Mouse (Mus musculus) hindbrain, embryonic 13.5 days (tissue): ENCODE results near the gene Keap1. TPM values are rescaled to one million over a fixed set of nuclear protein-coding genes. Genes with fewer than 3 reads are reported as not detected.
A peak's percentile ranks its signal among the peaks of the same experiment; 100 is the strongest.

Experiments
- ATAC-seq: fragments of 200-750 bp; cut with Nextera tagmentation; 2 replicates; pipeline ENCODE4 v1.8.0; 2017; ENCODE audit warnings: moderate TSS enrichment; ENCODE audit not compliant: low FRiP score
- H3K27ac ChIP-seq: fragments of 300-500 bp; sonication (generic); 2 replicates; pipeline ENCODE4 v1.5.1; 2015; ENCODE audit warnings: inconsistent platforms, mild to moderate bottlenecking, moderate library complexity
- H3K27me3 ChIP-seq: fragments of 300-500 bp; sonication (generic); 2 replicates; pipeline ENCODE4 v1.6.1; 2015; ENCODE audit warnings: mild to moderate bottlenecking, inconsistent platforms
- H3K36me3 ChIP-seq: fragments of 300-500 bp; sonication (generic); 2 replicates; pipeline ENCODE4 v1.6.1; 2015; ENCODE audit warnings: mild to moderate bottlenecking, inconsistent platforms
- H3K4me1 ChIP-seq: fragments of 300-500 bp; sonication (generic); replicated peaks from 2 replicates; pipeline ENCODE4 v1.6.1; 2015; ENCODE audit warnings: inconsistent platforms
- H3K4me2 ChIP-seq: fragments of 300-500 bp; sonication (generic); 2 replicates; pipeline ENCODE4 v1.6.1; 2015; ENCODE audit warnings: inconsistent platforms, mild to moderate bottlenecking, moderate library complexity
- H3K4me3 ChIP-seq: fragments of 300-500 bp; sonication (generic); 2 replicates; pipeline ENCODE4 v1.5.1; 2015; ENCODE audit warnings: mild to moderate bottlenecking, inconsistent platforms
- H3K9ac ChIP-seq: fragments of 300-500 bp; sonication (generic); 2 replicates; pipeline ENCODE4 v1.6.1; 2015; ENCODE audit warnings: mild to moderate bottlenecking, inconsistent platforms
- H3K9me3 ChIP-seq: fragments of 300-500 bp; sonication (generic); 2 replicates; pipeline ENCODE4 v1.6.1; 2016; ENCODE audit warnings: inconsistent platforms
- WGBS: fragments of 180-500 bp; shearing (Covaris S2); methylation state at CpG from one replicate; pipeline ENCODE4 v1.1.7; 2015; 5-methylcytosine and 5-hydroxymethylcytosine counted together
- polyA plus RNA-seq: library from polyadenylated mRNA; unstranded; fragments of >200 nt; fragmentation: Nextera tagmentation; extraction: Ambion mirVana; gene quantifications from 2 replicates; pipeline ENCODE4 v1.2.1, GENCODE M21; 2015

The Keap1 gene
- polyA plus RNA-seq, 1 experiment from 2014 or later, result 61.8 TPM

DNA sequence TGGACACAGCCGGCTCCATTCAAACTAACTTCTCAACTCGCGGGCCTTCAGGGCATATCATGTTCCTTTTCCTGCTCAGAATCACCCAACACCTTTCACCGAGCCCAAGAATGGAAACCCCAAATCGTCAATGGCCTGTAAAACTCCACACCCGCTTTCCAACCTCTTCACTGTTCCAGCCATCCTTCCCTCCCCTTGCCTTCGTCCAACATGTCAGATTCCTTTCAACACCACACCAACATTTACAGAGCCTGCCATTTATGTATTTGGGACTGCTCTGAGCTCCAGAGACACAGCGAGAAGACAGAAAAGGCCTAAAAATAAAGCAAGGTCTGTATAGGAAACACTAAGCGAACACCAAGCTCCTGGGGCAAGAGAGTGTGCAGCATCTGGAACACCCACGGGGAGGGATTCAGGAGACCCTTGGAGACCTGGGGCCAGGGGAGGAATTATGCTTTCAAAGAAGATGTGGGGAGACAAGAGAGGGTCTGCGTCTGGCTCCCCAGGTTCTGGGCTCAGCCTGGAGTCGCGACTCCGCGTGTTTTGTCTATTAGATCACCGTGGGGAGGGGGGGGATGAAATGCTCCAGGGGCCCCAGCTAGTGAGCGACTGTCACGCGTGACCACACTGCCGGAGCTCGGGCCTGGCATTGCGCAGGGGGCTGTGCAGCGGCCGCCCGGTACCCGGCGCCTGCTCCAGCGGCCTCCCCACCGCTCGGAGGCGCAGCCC is 993 bp downstream of the Keap1 start:
- H3K4me3 ChIP-seq, result peak overlapping the region; percentile 77
- H3K27ac ChIP-seq, result peak overlapping the region; percentile 95
- peak overlapping the region; percentile 98 for H3K9ac ChIP-seq
- H3K4me2 ChIP-seq, result peak overlapping the region; percentile 65
- 2% methylated on average over 31 of the region's 31 CpGs for WGBS
- no peaks in the 10 kb centered on the region for H3K9me3 ChIP-seq
- peaks cover 38% of the 10 kb centered on the region for H3K4me1 ChIP-seq
- no peak for ATAC-seq
- H3K36me3 ChIP-seq, result peaks cover 20% of the 10 kb centered on the region
- peaks cover 16% of the 10 kb centered on the region for H3K27me3 ChIP-seq

- WGBS, result 19% methylated on average over 19 of the region's 19 CpGs
- H3K27me3 ChIP-seq, result peaks cover 9% of the 10 kb centered on the region
- ATAC-seq, result peak; percentile 44
- H3K9ac ChIP-seq, result peak overlapping the region; percentile 98
- H3K4me3 ChIP-seq, result peak overlapping the region; percentile 77
- H3K27ac ChIP-seq, result peak overlapping the region; percentile 95
- peak overlapping the region; percentile 65 for H3K4me2 ChIP-seq
- H3K36me3 ChIP-seq, result peaks cover 26% of the 10 kb centered on the region
- H3K4me1 ChIP-seq, result peaks cover 38% of the 10 kb centered on the region
- no peaks in the 10 kb centered on the region for H3K9me3 ChIP-seq
These were observed 1.7 kb downstream of the Keap1 start for GRCm38 (mm10) chr9:21237368-21238003.

- H3K4me2 ChIP-seq, result peak overlapping the region; percentile 65
- H3K9ac ChIP-seq, result peak overlapping the region; percentile 98
- peaks cover 30% of the 10 kb centered on the region for H3K36me3 ChIP-seq
- H3K4me3 ChIP-seq, result peak overlapping the region; percentile 77
- H3K9me3 ChIP-seq, result no peaks in the 10 kb centered on the region
- peaks cover 38% of the 10 kb centered on the region for H3K4me1 ChIP-seq
- H3K27ac ChIP-seq, result peak overlapping the region; percentile 95
- H3K27me3 ChIP-seq, result peaks cover 4% of the 10 kb centered on the region
- 0 out of 2 replicates have a peak, but pooled peaks have one; percentile 0 for ATAC-seq
- 80% methylated on average over 25 of the region's 25 CpGs for WGBS
These were observed 2.2 kb downstream of the Keap1 start for GRCm38 (mm10) chr9:21236991-21237367.

GRCm38 (mm10) chr9:21235341-21235740 is 3.8 kb downstream of the Keap1 start:
- 83% methylated on average over 4 of the region's 4 CpGs for WGBS
- Histone ChIP-seq H3K9me3 (no peaks in the 10 kb centered on the region), H3K27me3 (no peaks in the 10 kb centered on the region), H3K4me2 (no peak overlapping the region), H3K36me3 (peaks cover 45% of the 10 kb centered on the region), H3K27ac (no peak overlapping the region), H3K4me3 (no peak overlapping the region), H3K4me1 (peaks cover 38% of the 10 kb centered on the region), H3K9ac (0 out of 2 replicates have a peak overlapping the region, but pooled peaks have one; percentile 19)
- no peak for ATAC-seq

- Histone ChIP-seq H3K4me1 (peaks cover 31% of the 10 kb centered on the region), H3K4me2 (no peak overlapping the region), H3K9me3 (no peaks in the 10 kb centered on the region), H3K27ac (no peak overlapping the region), H3K27me3 (no peaks in the 10 kb centered on the region), H3K4me3 (no peak overlapping the region), H3K36me3 (peaks cover 59% of the 10 kb centered on the region), H3K9ac (no peak overlapping the region)
- 82% methylated on average over 28 of the region's 28 CpGs for WGBS
- no peak for ATAC-seq
These were observed 5.4 kb downstream of the Keap1 start for GRCm38 (mm10) chr9:21233805-21234204.

DNA sequence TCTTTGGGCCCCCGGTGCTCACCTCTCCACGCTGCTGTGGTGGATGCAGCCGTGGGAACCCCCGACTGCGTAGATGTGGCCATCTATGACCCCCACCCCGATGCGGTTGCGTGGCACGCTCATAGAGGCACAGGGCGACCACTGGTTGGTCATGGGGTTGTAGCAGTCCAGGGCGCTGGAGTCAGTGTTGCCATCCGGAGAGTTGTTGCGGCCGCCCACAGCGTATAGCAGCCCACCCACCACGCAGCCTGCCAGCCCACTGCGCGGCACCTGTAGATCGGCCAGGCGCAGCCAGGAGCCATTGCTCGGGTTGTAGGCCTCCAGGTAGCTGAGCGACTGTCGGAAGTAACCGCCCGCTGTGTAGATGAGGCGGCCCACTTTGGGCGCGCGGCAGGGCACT is 5.8 kb downstream of the Keap1 start:
- no peak for ATAC-seq
- Histone ChIP-seq H3K9me3 (no peaks in the 10 kb centered on the region), H3K36me3 (peaks cover 59% of the 10 kb centered on the region), H3K4me1 (peaks cover 31% of the 10 kb centered on the region), H3K9ac (no peak overlapping the region), H3K4me3 (no peak overlapping the region), H3K4me2 (no peak overlapping the region), H3K27me3 (no peaks in the 10 kb centered on the region), H3K27ac (no peak overlapping the region)
- WGBS, result 85% methylated on average over 29 of the region's 29 CpGs

DNA sequence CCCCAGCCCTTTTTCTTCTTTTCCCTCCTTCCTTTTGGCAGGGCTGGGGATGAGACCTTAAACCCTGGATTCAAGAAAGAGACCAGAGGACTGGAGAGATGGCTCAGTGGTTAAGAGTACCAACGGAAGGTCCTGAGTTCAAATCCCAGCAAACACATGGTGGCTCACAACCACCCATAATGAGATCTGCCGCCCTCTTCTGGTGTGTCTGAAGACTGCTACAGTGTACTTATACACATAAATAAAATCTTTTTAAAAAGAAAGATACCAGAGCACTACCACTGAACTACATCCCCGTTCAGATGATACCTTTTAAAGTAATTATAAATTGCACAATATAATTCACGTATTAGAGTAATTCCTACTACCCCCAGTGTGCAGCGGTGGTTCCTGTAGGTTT is 6.3 kb downstream of the Keap1 start:
- Histone ChIP-seq H3K4me1 (peaks cover 29% of the 10 kb centered on the region), H3K27me3 (no peaks in the 10 kb centered on the region), H3K27ac (no peak overlapping the region), H3K4me3 (no peak overlapping the region), H3K9me3 (no peaks in the 10 kb centered on the region), H3K9ac (no peak overlapping the region), H3K36me3 (peaks cover 59% of the 10 kb centered on the region), H3K4me2 (no peak overlapping the region)
- 93% methylated on average over 5 of the region's 5 CpGs for WGBS
- no peak for ATAC-seq

DNA sequence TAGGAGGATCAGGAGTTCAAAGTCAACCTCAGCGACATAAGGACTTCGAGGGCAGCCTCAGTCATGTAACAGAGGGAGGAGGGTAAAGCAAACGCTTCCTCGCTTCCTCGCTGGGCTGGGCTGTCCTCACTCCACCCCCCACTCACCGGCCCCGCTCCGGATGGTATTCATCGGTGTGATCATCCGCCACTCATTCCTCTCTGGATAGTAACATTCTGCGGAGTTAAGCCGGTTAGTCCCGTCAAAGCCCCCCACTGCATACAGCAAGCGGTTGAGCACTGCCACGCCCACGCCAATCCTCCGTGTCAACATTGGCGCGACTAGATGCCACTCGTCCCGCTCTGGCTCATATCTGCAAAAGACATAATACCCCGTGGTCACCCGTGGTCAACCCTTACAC is 7.6 kb downstream of the Keap1 start:
- H3K27me3 ChIP-seq, result 0 out of 2 replicates have a peak, but pooled peaks cover 2% of the 10 kb centered on the region
- no peak overlapping the region for H3K27ac ChIP-seq
- H3K4me2 ChIP-seq, result no peak overlapping the region
- 58% methylated on average over 23 of the region's 23 CpGs for WGBS
- ATAC-seq, result no peak
- H3K4me3 ChIP-seq, result no peak overlapping the region
- H3K9ac ChIP-seq, result no peak overlapping the region
- H3K36me3 ChIP-seq, result peaks cover 59% of the 10 kb centered on the region
- peaks cover 24% of the 10 kb centered on the region for H3K4me1 ChIP-seq
- H3K9me3 ChIP-seq, result no peaks in the 10 kb centered on the region

DNA sequence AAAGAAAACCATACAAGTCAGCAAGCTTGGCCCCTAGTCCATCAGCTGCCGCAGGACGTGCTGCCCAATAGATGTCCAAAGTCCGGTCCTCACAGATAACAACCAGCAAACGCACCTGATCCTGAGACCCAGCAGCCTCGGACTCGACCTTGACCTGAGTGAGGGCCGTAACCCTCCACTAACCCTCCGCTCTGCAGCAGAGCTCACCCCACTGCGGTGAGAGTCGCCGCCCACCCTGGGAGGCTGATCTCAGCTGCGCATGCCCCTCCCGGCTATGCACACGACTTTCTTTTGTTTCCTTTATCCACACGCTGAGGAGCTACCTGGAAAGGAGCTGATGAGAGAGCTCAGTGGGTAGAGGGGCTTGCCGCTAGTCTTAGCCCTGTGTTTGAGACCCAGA is 11.8 kb downstream of the Keap1 start:
- Histone ChIP-seq H3K36me3 (peaks cover 32% of the 10 kb centered on the region), H3K9ac (peak overlapping the region; percentile 58), H3K9me3 (no peaks in the 10 kb centered on the region; the same call in 1 of the 2 replicates), H3K27me3 (0 out of 2 replicates have a peak, but pooled peaks cover 11% of the 10 kb centered on the region), H3K4me1 (peaks cover 18% of the 10 kb centered on the region), H3K4me3 (peak overlapping the region; percentile 20), H3K4me2 (peak overlapping the region; percentile 48), H3K27ac (no peak overlapping the region; the same call in 1 of the 2 replicates)
- peak; percentile 40; the same call in 1 of the 2 replicates for ATAC-seq
- 16% methylated on average over 16 of the region's 16 CpGs for WGBS

GRCm38 (mm10) chr9:21225415-21225758 is 13.8 kb downstream of the Keap1 start:
- no peak for ATAC-seq
- no peaks in the 10 kb centered on the region; the same call in 1 of the 2 replicates for H3K9me3 ChIP-seq

DNA sequence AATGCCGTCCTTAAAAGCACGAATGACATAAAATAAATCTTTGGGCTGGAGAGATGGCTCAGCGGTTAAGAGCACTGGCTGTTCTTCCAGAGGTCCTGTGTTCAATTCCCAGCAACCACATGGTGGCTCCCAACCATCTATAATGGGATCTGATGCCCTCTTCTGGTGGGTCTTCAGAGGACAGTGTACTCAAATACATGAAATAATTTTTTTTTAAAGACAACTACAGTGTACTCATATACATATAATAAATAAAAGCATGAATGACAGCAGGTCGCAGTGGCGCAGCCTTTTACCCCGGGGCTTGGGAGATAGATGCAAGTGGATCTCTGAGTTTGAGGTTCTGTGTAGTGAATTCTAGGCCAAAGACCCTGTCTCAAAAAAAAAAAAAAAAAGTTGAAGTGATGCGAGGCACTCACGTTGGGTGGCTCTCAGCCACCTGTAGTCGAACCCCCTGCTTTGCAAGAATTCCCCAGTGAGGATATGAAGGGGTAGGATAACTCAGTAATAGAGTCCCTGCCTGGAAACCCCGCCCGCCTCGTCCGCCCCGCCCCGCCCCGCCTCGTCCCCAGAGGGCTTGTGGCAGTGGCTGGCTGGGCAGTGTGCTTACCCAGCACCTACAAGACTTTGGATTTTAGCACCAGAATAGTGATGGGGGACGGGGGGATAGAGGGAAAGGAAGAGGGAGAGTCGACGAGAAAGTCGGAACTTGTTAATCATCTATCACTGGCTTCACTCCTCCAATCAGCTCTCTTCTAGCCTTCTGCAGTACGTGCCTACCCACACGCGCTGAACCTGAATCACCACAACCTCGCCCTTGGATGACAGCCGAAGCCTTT is 14.4 kb downstream of the Keap1 start:
- Histone ChIP-seq H3K36me3 (peaks cover 8% of the 10 kb centered on the region), H3K27me3 (0 out of 2 replicates have a peak, but pooled peaks cover 11% of the 10 kb centered on the region), H3K9ac (peak overlapping the region; percentile 59; the same call in 1 of the 2 replicates), H3K4me3 (peak overlapping the region; percentile 18; the same call in 1 of the 2 replicates), H3K4me1 (peaks cover 25% of the 10 kb centered on the region), H3K4me2 (peak overlapping the region; percentile 44), H3K9me3 (no peaks in the 10 kb centered on the region; the same call in 1 of the 2 replicates), H3K27ac (no peak overlapping the region)
- no peak for ATAC-seq
- WGBS, result 23% methylated on average over 26 of the region's 26 CpGs

More at GRCm38 (mm10) chr9:21225415-21225758, 13.8 kb downstream of the Keap1 start:
- no peak overlapping the region for H3K4me3 ChIP-seq
- peaks cover 14% of the 10 kb centered on the region for H3K36me3 ChIP-seq
- H3K4me1 ChIP-seq, result peaks cover 25% of the 10 kb centered on the region
- H3K9ac ChIP-seq, result peak overlapping the region; percentile 59; the same call in 1 of the 2 replicates
- peak overlapping the region; percentile 44 for H3K4me2 ChIP-seq
- no peak overlapping the region for H3K27ac ChIP-seq
- 17% methylated on average over 7 of the region's 7 CpGs for WGBS
- H3K27me3 ChIP-seq, result 0 out of 2 replicates have a peak, but pooled peaks cover 11% of the 10 kb centered on the region

DNA sequence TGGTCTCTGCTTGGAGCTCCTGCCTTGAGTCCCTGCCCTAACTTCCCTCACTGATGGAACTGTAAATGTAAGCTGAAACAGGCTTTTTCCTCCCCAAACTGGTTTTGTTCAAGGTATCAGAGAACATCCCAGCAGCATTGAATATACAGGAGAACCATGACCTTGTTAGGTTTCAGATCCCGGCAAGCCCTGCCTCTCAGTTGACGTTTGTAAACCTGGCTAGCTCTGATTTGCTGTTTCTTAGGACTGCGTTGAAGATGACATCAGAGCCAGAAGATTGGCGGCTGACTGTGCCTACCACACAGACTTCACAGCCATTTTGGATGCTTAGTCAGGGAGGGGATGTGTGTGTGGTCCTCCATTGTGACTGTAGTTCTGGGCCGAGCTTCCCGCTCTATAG is 15.3 kb downstream of the Keap1 start:
- no peaks in the 10 kb centered on the region; the same call in 1 of the 2 replicates for H3K36me3 ChIP-seq
- H3K27ac ChIP-seq, result no peak overlapping the region
- no peak overlapping the region for H3K9ac ChIP-seq
- peaks cover 25% of the 10 kb centered on the region for H3K4me1 ChIP-seq
- 0 out of 2 replicates have a peak, but pooled peaks cover 11% of the 10 kb centered on the region for H3K27me3 ChIP-seq
- no peak for ATAC-seq
- WGBS, result 91% methylated on average over 6 of the region's 6 CpGs
- no peak overlapping the region for H3K4me3 ChIP-seq
- H3K4me2 ChIP-seq, result no peak overlapping the region
- no peaks in the 10 kb centered on the region; the same call in 1 of the 2 replicates for H3K9me3 ChIP-seq
